8 mouse cellular contexts compared by ENCODE assay signal in genomic region chr4:32560724-32561554, GRCm38 (mm10). TPM values are rescaled to one million over a fixed set of nuclear protein-coding genes. Genes with fewer than 3 reads are reported as not detected.
A peak's percentile ranks its signal among the peaks of the same experiment; 100 is the strongest.
DNase-seq lines count a peak whose midpoint lies in the region; ATAC-seq lines count a peak whose summit lies in the region.

No protein-coding gene starts in this region.

- H3K36me3 ChIP-seq in neural tube, embryonic 11.5 days (ENCODE audit: control insufficient read depth, insufficient read depth, low read length): peaks cover 5% of the 10 kb centered on the region
- peaks cover 21% of the 10 kb centered on the region; the same call in 1 of the 2 replicates for H3K36me3 ChIP-seq in hindbrain, embryonic 15.5 days
- peaks cover 24% of the 10 kb centered on the region for H3K36me3 ChIP-seq in neural tube, embryonic 15.5 days

- peak; percentile 39 to 44 for DNase-seq in cerebellum, postnatal 10 days
- DNase-seq in cerebellum, postnatal 4 days (ENCODE audit: low spot score in 2 of 2): no peak
- DNase-seq in neural tube, embryonic 11.5 days (ENCODE audit: low spot score): peak; percentile 60
- no peak for DNase-seq in neural tube, embryonic 10.5 days (ENCODE audit: extremely low spot score, low spot score)
- DNase-seq in left cerebral cortex, postnatal 10 days (ENCODE audit: extremely low spot score in 1 of 2, low spot score in 2 of 2): no peak
- no peak for DNase-seq in gastrocnemius, postnatal 14 days

- WGBS in neural tube, embryonic 11.5 days: 51% methylated on average over 8 of the region's 8 CpGs
- 30% methylated on average over 8 of the region's 8 CpGs for WGBS in hindbrain, embryonic 15.5 days
- 38% methylated on average over 8 of the region's 8 CpGs for WGBS in neural tube, embryonic 15.5 days

- H3K9me3 ChIP-seq in neural tube, embryonic 11.5 days (ENCODE audit: control insufficient read depth, low read length): no peaks in the 10 kb centered on the region
- no peaks in the 10 kb centered on the region for H3K9me3 ChIP-seq in hindbrain, embryonic 15.5 days
- no peaks in the 10 kb centered on the region for H3K9me3 ChIP-seq in neural tube, embryonic 15.5 days (replicated peaks)

- H3K27ac ChIP-seq in neural tube, embryonic 11.5 days (ENCODE audit: low read depth, low read length): peak overlapping the region; percentile 67; the same call in 1 of the 2 replicates
- peak overlapping the region; percentile 77 for H3K27ac ChIP-seq in hindbrain, embryonic 15.5 days (replicated peaks)
- peak overlapping the region; percentile 62 for H3K27ac ChIP-seq in neural tube, embryonic 15.5 days (replicated peaks)

- H3K4me3 ChIP-seq in neural tube, embryonic 11.5 days (ENCODE audit: low read depth, low read length): no peak overlapping the region
- H3K4me3 ChIP-seq in hindbrain, embryonic 15.5 days: no peak overlapping the region
- no peak overlapping the region for H3K4me3 ChIP-seq in neural tube, embryonic 15.5 days (replicated peaks)

- no peak overlapping the region for H3K9ac ChIP-seq in neural tube, embryonic 11.5 days (ENCODE audit: low read length)
- H3K9ac ChIP-seq in hindbrain, embryonic 15.5 days: no peak overlapping the region
- no peak overlapping the region for H3K9ac ChIP-seq in neural tube, embryonic 15.5 days (replicated peaks)

- no peaks in the 10 kb centered on the region for H3K27me3 ChIP-seq in neural tube, embryonic 11.5 days (ENCODE audit: control insufficient read depth, insufficient read depth, low read length)
- no peaks in the 10 kb centered on the region for H3K27me3 ChIP-seq in hindbrain, embryonic 15.5 days
- no peaks in the 10 kb centered on the region for H3K27me3 ChIP-seq in neural tube, embryonic 15.5 days (replicated peaks)

- ATAC-seq in neural tube, embryonic 11.5 days (ENCODE audit: insufficient read depth, low FRiP score, low TSS enrichment): 0 out of 2 replicates have a peak, but pooled peaks have one; percentile 32
- peak; percentile 46; the same call in 1 of the 2 replicates for ATAC-seq in hindbrain, embryonic 15.5 days (ENCODE audit: low FRiP score, low read depth)
- peak; percentile 56; the same call in 1 of the 2 replicates for ATAC-seq in neural tube, embryonic 15.5 days (ENCODE audit: low FRiP score)

- peaks cover 12% of the 10 kb centered on the region; the same call in 1 of the 2 replicates for H3K4me1 ChIP-seq in neural tube, embryonic 11.5 days (ENCODE audit: control insufficient read depth, insufficient read depth, low read length)
- H3K4me1 ChIP-seq in hindbrain, embryonic 15.5 days (replicated peaks): peaks cover 16% of the 10 kb centered on the region
- H3K4me1 ChIP-seq in neural tube, embryonic 15.5 days: peaks cover 21% of the 10 kb centered on the region

- intact Hi-C loops in left cerebral cortex, postnatal 10 days (cut with DNase I): no loop called here
- intact Hi-C loops in gastrocnemius, postnatal 14 days (cut with DNase I; ENCODE audit: low total_unique reads): no loop called here

- no peak overlapping the region for H3K4me2 ChIP-seq in neural tube, embryonic 11.5 days (ENCODE audit: low read depth)
- H3K4me2 ChIP-seq in hindbrain, embryonic 15.5 days: peak overlapping the region; percentile 15; the same call in 1 of the 2 replicates
- H3K4me2 ChIP-seq in neural tube, embryonic 15.5 days: no peak overlapping the region; the same call in 1 of the 2 replicates

RNA-seq across cellular contexts. Expression of gene Gja10, which starts 41.6 kb away (rescaled TPM):
- polyA plus RNA-seq in neural tube, embryonic 11.5 days (2014; fragmentation: Nextera tagmentation; extraction: Ambion mirVana): not detected in 2 replicates
- polyA plus RNA-seq in hindbrain, embryonic 15.5 days (2015; fragmentation: Nextera tagmentation; extraction: Ambion mirVana): 0.21 TPM in 1 of 2 replicates, not detected in the other
- not detected in 2 replicates for polyA plus RNA-seq in neural tube, embryonic 15.5 days (2015; fragmentation: Nextera tagmentation; extraction: Ambion mirVana)
- total RNA-seq in left cerebral cortex, postnatal 10 days (2021): not detected
- total RNA-seq in gastrocnemius, postnatal 14 days (2021): not detected

RNA-seq across cellular contexts. Expression of gene Casp8ap2, which starts 54.3 kb away (rescaled TPM):
- 55.5 and 62.7 TPM in 2 replicates for polyA plus RNA-seq in neural tube, embryonic 11.5 days (2014; fragmentation: Nextera tagmentation; extraction: Ambion mirVana)
- 44.1 and 44.2 TPM in 2 replicates for polyA plus RNA-seq in hindbrain, embryonic 15.5 days (2015; fragmentation: Nextera tagmentation; extraction: Ambion mirVana)
- polyA plus RNA-seq in neural tube, embryonic 15.5 days (2015; fragmentation: Nextera tagmentation; extraction: Ambion mirVana): 38.9 and 45.2 TPM in 2 replicates
- total RNA-seq in left cerebral cortex, postnatal 10 days (2021): 1 to 10 TPM; 9.2 to 10.0 TPM
- 1 to 10 TPM; 4.7 to 5.2 TPM for total RNA-seq in gastrocnemius, postnatal 14 days (2021)

Comparison
In these comparisons a context has a peak if more than half of its experiments do, and no peak if none do; other contexts are left out.
1. DNase-seq: peak in cerebellum, postnatal 10 days (2 of 2) and neural tube, embryonic 11.5 days (single experiment); none in cerebellum, postnatal 4 days (0 of 2), neural tube, embryonic 10.5 days (single experiment), left cerebral cortex, postnatal 10 days (0 of 2) and gastrocnemius, postnatal 14 days (single experiment).
2. Peak in every context shown above with its lines, with median percentiles within 50 percentile points of each other: ATAC-seq and H3K27ac ChIP-seq.